Mouse (Mus musculus): Measurements from ENCODE around the gene Ccdc174.
"Not testable (repeated sequence)": the region's sequence is repeated elsewhere in the genome, so short reads cannot be mapped to it uniquely, and the experiment has no call there.

Ccdc174 gene

GRCm38 (mm10) chr6:91877885-91878651 is at the start of gene Ccdc174:
Gene Ccdc174, plus strand, starts transcription at chr6:91878053.
- peak; percentile 78 to 88 for DNase-seq

- no peak for DNase-seq
Observed at GRCm38 (mm10) chr6:91832863-91833440, 44.9 kb upstream of the Ccdc174 start.

GRCm38 (mm10) chr6:91839010-91839871 is 38.6 kb upstream of the Ccdc174 start:
- DNase-seq = no peak

GRCm38 (mm10) chr6:91842897-91843627 is 34.8 kb upstream of the Ccdc174 start:
- no peak for DNase-seq

GRCm38 (mm10) chr6:91843628-91844153 is 34.2 kb upstream of the Ccdc174 start:
- DNase-seq = no peak

- DNase-seq = no peak
Observed at GRCm38 (mm10) chr6:91852550-91852949, 25.3 kb upstream of the Ccdc174 start.

GRCm38 (mm10) chr6:91858339-91858738 is 19.5 kb upstream of the Ccdc174 start:
- DNase-seq = no peak

GRCm38 (mm10) chr6:91862848-91863247 is 15.0 kb upstream of the Ccdc174 start:
- no peak for DNase-seq

- DNase-seq = peak; percentile 11 to 34
Observed at GRCm38 (mm10) chr6:91864595-91864994, 13.3 kb upstream of the Ccdc174 start.

- DNase-seq = peak in 1 of 2 experiments; percentile 10
Observed at GRCm38 (mm10) chr6:91865601-91866000, 12.3 kb upstream of the Ccdc174 start.

GRCm38 (mm10) chr6:91868091-91868490 is 9.8 kb upstream of the Ccdc174 start:
- DNase-seq = no peak

- no peak for DNase-seq
Observed at GRCm38 (mm10) chr6:91872781-91873180, 5.1 kb upstream of the Ccdc174 start.

- no peak for DNase-seq
Observed at GRCm38 (mm10) chr6:91883859-91884258, 6.0 kb downstream of the Ccdc174 start.

GRCm38 (mm10) chr6:91889255-91889906 is 11.5 kb downstream of the Ccdc174 start:
- no peak for DNase-seq

- no peak for DNase-seq
Observed at GRCm38 (mm10) chr6:91890615-91891014, 12.8 kb downstream of the Ccdc174 start.

GRCm38 (mm10) chr6:91891776-91892175 is 13.9 kb downstream of the Ccdc174 start:
- no peak for DNase-seq

GRCm38 (mm10) chr6:91896783-91897182 is 18.9 kb downstream of the Ccdc174 start:
- no peak for DNase-seq

- peak in 1 of 2 experiments; percentile 17 for DNase-seq
Observed at GRCm38 (mm10) chr6:91901505-91901904, 23.7 kb downstream of the Ccdc174 start.

GRCm38 (mm10) chr6:91902509-91902908 is 24.7 kb downstream of the Ccdc174 start, which contains the start of gene 4930590J08Rik:
Gene 4930590J08Rik, plus strand, starts transcription at chr6:91902809.
- DNase-seq = not testable (repeated sequence)

GRCm38 (mm10) chr6:91914011-91914410 is 36.2 kb downstream of the Ccdc174 start:
- DNase-seq = no peak

- DNase-seq = no peak
Observed at GRCm38 (mm10) chr6:91917286-91917685, 39.4 kb downstream of the Ccdc174 start.

- no peak for DNase-seq
Observed at GRCm38 (mm10) chr6:91917716-91918115, 39.9 kb downstream of the Ccdc174 start.
